ENCODE assay signal across 17 mouse cellular contexts in genomic region chr7:64296286-64297010, GRCm38 (mm10). TPM values are rescaled to one million over a fixed set of nuclear protein-coding genes. Genes with fewer than 3 reads are reported as not detected.
A peak's percentile ranks its signal among the peaks of the same experiment; 100 is the strongest.
DNase-seq lines count a peak whose midpoint lies in the region; ATAC-seq and TF ChIP-seq lines count a peak whose summit lies in the region.
"Had no signal": no experiment of that assay in that cellular context is flagged by ENCODE, and none has a peak within 500 bp of the region (broad histone marks: within the 10 kb centered on the region; RNA-seq: fewer than 3 reads in every experiment).

No protein-coding gene starts in this region.

- peaks cover 19% of the 10 kb centered on the region for H3K4me1 ChIP-seq in forebrain, embryonic 13.5 days
- H3K4me1 ChIP-seq in forebrain, embryonic 16.5 days (replicated peaks; ENCODE audit: control insufficient read depth, insufficient read depth, low read length) = peaks cover 7% of the 10 kb centered on the region; the same call in 1 of the 2 replicates
- H3K4me1 ChIP-seq in lung, embryonic 14.5 days (ENCODE audit: insufficient read depth) = peaks cover 3% of the 10 kb centered on the region; the same call in 1 of the 2 replicates
- H3K4me1 ChIP-seq in forebrain, embryonic 15.5 days = peaks cover 13% of the 10 kb centered on the region
- H3K4me1 ChIP-seq: heart, embryonic 15.5 days; limb, embryonic 12.5 days; liver, embryonic 15.5 days had no signal

- 0 out of 2 replicates have a peak, but pooled peaks cover 6% of the 10 kb centered on the region for H3K36me3 ChIP-seq in forebrain, embryonic 13.5 days (ENCODE audit: poor library complexity, severe bottlenecking)
- no peaks in the 10 kb centered on the region for H3K36me3 ChIP-seq in forebrain, embryonic 16.5 days (ENCODE audit: control insufficient read depth, insufficient read depth)
- peaks cover 10% of the 10 kb centered on the region; the same call in 1 of the 2 replicates for H3K36me3 ChIP-seq in lung, embryonic 14.5 days (ENCODE audit: insufficient read depth)
- peaks cover 3% of the 10 kb centered on the region for H3K36me3 ChIP-seq in forebrain, embryonic 15.5 days
- H3K36me3 ChIP-seq: heart, embryonic 15.5 days; liver, embryonic 15.5 days had no signal

- 47% methylated on average over 5 of the region's 5 CpGs for WGBS in forebrain, embryonic 13.5 days
- 32% methylated on average over 5 of the region's 5 CpGs for WGBS in forebrain, embryonic 16.5 days
- 35% methylated on average over 5 of the region's 5 CpGs for whole genome bisulfite sequencing in lung, embryonic 14.5 days
- 33% methylated on average over 5 of the region's 5 CpGs for WGBS in forebrain, embryonic 15.5 days

- no peak overlapping the region for H3K4me2 ChIP-seq in forebrain, embryonic 13.5 days
- H3K4me2 ChIP-seq in forebrain, embryonic 16.5 days (ENCODE audit: low read length) = no peak overlapping the region
- H3K4me2 ChIP-seq in lung, embryonic 14.5 days = no peak overlapping the region
- no peak overlapping the region for H3K4me2 ChIP-seq in forebrain, embryonic 15.5 days (replicated peaks)
- H3K4me2 ChIP-seq: heart, embryonic 15.5 days; limb, embryonic 12.5 days; liver, embryonic 15.5 days had no signal

- H3K27ac ChIP-seq in forebrain, embryonic 13.5 days = peak overlapping the region; percentile 31; the same call in 1 of the 2 replicates
- H3K27ac ChIP-seq in forebrain, embryonic 16.5 days (ENCODE audit: low read length) = no peak overlapping the region
- 0 out of 2 replicates have a peak overlapping the region, but pooled peaks have one; percentile 20 for H3K27ac ChIP-seq in lung, embryonic 14.5 days (ENCODE audit: low read depth)
- 0 out of 2 replicates have a peak overlapping the region, but pooled peaks have one; percentile 15 for H3K27ac ChIP-seq in forebrain, embryonic 15.5 days (replicated peaks)
- H3K27ac ChIP-seq: heart, embryonic 15.5 days; limb, embryonic 12.5 days; liver, embryonic 15.5 days had no signal

- H3K9ac ChIP-seq in forebrain, embryonic 13.5 days = no peak overlapping the region
- no peak overlapping the region for H3K9ac ChIP-seq in forebrain, embryonic 16.5 days (replicated peaks; ENCODE audit: low read depth, low read length)
- H3K9ac ChIP-seq in lung, embryonic 14.5 days = no peak overlapping the region
- H3K9ac ChIP-seq in forebrain, embryonic 15.5 days (replicated peaks) = no peak overlapping the region
- H3K9ac ChIP-seq: heart, embryonic 15.5 days; limb, embryonic 12.5 days; liver, embryonic 15.5 days had no signal

- ATAC-seq in forebrain, embryonic 13.5 days = peak; percentile 27; the same call in 1 of the 2 replicates
- ATAC-seq in forebrain, embryonic 16.5 days = no peak
- 0 out of 2 replicates have a peak, but pooled peaks have one; percentile 21 for ATAC-seq in lung, embryonic 14.5 days (ENCODE audit: insufficient read depth)
- ATAC-seq in forebrain, embryonic 15.5 days (replicated peaks) = no peak; the same call in 1 of the 2 replicates
- no peak for ATAC-seq in megakaryocyte progenitor cell, adult 5-6 weeks (replicated peaks; ENCODE audit: poor library complexity)
- ATAC-seq: inflammation-experienced regulatory T-cells, adult 6 months had no signal

- no peaks in the 10 kb centered on the region for H3K27me3 ChIP-seq in forebrain, embryonic 13.5 days
- no peaks in the 10 kb centered on the region for H3K27me3 ChIP-seq in forebrain, embryonic 16.5 days (replicated peaks; ENCODE audit: control insufficient read depth, insufficient read depth, low read length)
- H3K27me3 ChIP-seq in lung, embryonic 14.5 days (ENCODE audit: insufficient read depth, low read length) = no peaks in the 10 kb centered on the region
- no peaks in the 10 kb centered on the region for H3K27me3 ChIP-seq in forebrain, embryonic 15.5 days
- H3K27me3 ChIP-seq: heart, embryonic 15.5 days; limb, embryonic 12.5 days; liver, embryonic 15.5 days had no signal

- no peak overlapping the region for H3K4me3 ChIP-seq in forebrain, embryonic 13.5 days
- no peak overlapping the region for H3K4me3 ChIP-seq in forebrain, embryonic 16.5 days (replicated peaks; ENCODE audit: low read length)
- H3K4me3 ChIP-seq in lung, embryonic 14.5 days (ENCODE audit: low read depth, low read length) = no peak overlapping the region
- H3K4me3 ChIP-seq in forebrain, embryonic 15.5 days = no peak overlapping the region
- H3K4me3 ChIP-seq: heart, embryonic 15.5 days; limb, embryonic 12.5 days; liver, embryonic 15.5 days had no signal

- H3K9me3 ChIP-seq in forebrain, embryonic 13.5 days (replicated peaks) = no peaks in the 10 kb centered on the region
- no peaks in the 10 kb centered on the region for H3K9me3 ChIP-seq in forebrain, embryonic 16.5 days (ENCODE audit: control insufficient read depth, low read length)
- no peaks in the 10 kb centered on the region for H3K9me3 ChIP-seq in lung, embryonic 14.5 days (ENCODE audit: low read depth, low read length)
- H3K9me3 ChIP-seq in forebrain, embryonic 15.5 days = no peaks in the 10 kb centered on the region
- H3K9me3 ChIP-seq: heart, embryonic 15.5 days; limb, embryonic 12.5 days; liver, embryonic 15.5 days had no signal

- DNase-seq in lung, embryonic 14.5 days = peak; percentile 66
- no peak for DNase-seq in lung, adult 18-20 months
- DNase-seq in mesoderm, embryonic 11.5 days (ENCODE audit: low read depth, low spot score) = peak; percentile 18
- DNase-seq in cerebellum, postnatal 36 days = no peak
- DNase-seq: adrenal gland, postnatal 14 days; B cell, adult 2 months; heart, adult 11 months; kidney, postnatal 10 days; thymus, adult 18-20 months had no signal

- no peak for TF ChIP-seq CTCF in lung, embryonic 14.5 days (IDR thresholded peaks at IDR 0.05; ENCODE audit: low read depth)

RNA-seq across cellular contexts. Expression of gene Mtmr10, which starts 9.0 kb away (rescaled TPM):
- 8.4 and 9.1 TPM in 2 replicates for polyA plus RNA-seq in forebrain, embryonic 13.5 days (2015; fragmentation: Nextera tagmentation; extraction: Ambion mirVana)
- polyA plus RNA-seq in forebrain, embryonic 16.5 days (2015; fragmentation: Nextera tagmentation; extraction: Ambion mirVana) = 8.8 and 9.3 TPM in 2 replicates
- polyA plus RNA-seq in lung, embryonic 14.5 days (2014; fragmentation: Nextera tagmentation; extraction: Ambion mirVana) = 12.0 and 12.9 TPM in 2 replicates
- 7.5 and 8.7 TPM in 2 replicates for polyA plus RNA-seq in forebrain, embryonic 15.5 days (2015; fragmentation: Nextera tagmentation; extraction: Ambion mirVana)
- total RNA-seq in megakaryocyte progenitor cell, adult 5-6 weeks (2015) = 4.5 and 5.8 TPM in 2 replicates
- total RNA-seq in megakaryocyte progenitor cell, adult 5-6 weeks (2017) = 2.1 and 4.1 TPM in 2 replicates

Comparison
In these comparisons a context has a peak if more than half of its experiments do, and no peak if none do; other contexts are left out.
1. ATAC-seq: peak in forebrain, embryonic 13.5 days (single experiment) and lung, embryonic 14.5 days (single experiment); none in forebrain, embryonic 16.5 days (single experiment), forebrain, embryonic 15.5 days (single experiment) and megakaryocyte progenitor cell, adult 5-6 weeks (single experiment).
2. DNase-seq: peak in lung, embryonic 14.5 days (single experiment) and mesoderm, embryonic 11.5 days (single experiment); none in lung, adult 18-20 months (0 of 2) and cerebellum, postnatal 36 days (0 of 2).